Mouse (Mus musculus) olfactory bulb, adult 2 months (tissue): Measurements from ENCODE around the gene Klhl18. TPM values are rescaled to one million over a fixed set of nuclear protein-coding genes. Genes with fewer than 3 reads are reported as not detected.

Source experiments
- H3K27ac ChIP-seq: fragments of 200-500 bp; 2 replicates; pipeline ENCODE4 v1.5.1; 2012; ENCODE audit warnings: low read depth, low read length; ENCODE audit not compliant: insufficient read depth
- H3K4me1 ChIP-seq: fragments of 200-500 bp; 2 replicates; pipeline ENCODE4 v1.6.1; 2012; ENCODE audit warnings: low read length; ENCODE audit not compliant: control insufficient read depth, insufficient read depth
- H3K4me3 ChIP-seq: fragments of 200-500 bp; 2 replicates; pipeline ENCODE4 v1.5.1; 2012; ENCODE audit warnings: mild to moderate bottlenecking, low read depth, low read length, moderate library complexity; ENCODE audit not compliant: insufficient read depth
- CTCF ChIP-seq: fragments of 200-500 bp; IDR thresholded peaks from 2 replicates; pipeline ENCODE4 v1.5.1; 2012; ENCODE audit warnings: low read depth, mild to moderate bottlenecking, low read length, moderate library complexity; ENCODE audit not compliant: insufficient read depth
- POLR2A ChIP-seq: fragments of 200-500 bp; IDR thresholded peaks from 2 replicates; pipeline ENCODE4 v1.6.1; 2012; ENCODE audit warnings: mild to moderate bottlenecking, low read depth, low read length, moderate library complexity; ENCODE audit not compliant: insufficient read depth
- WGBS: fragments of 180-500 bp; shearing (Covaris S2); methylation state at CpG from one replicate; pipeline ENCODE4 v1.1.7; 2018; 5-methylcytosine and 5-hydroxymethylcytosine counted together
- polyA plus RNA-seq: library from polyadenylated mRNA; stranded (reverse); fragments of >200 nt; gene quantifications from 2 replicates; pipeline ENCODE4 v1.2.4, GENCODE M21; 2012; ENCODE audit warnings: low replicate concordance; ENCODE audit not compliant: missing spikeins, insufficient read depth, insufficient read length

The Klhl18 gene
- polyA plus RNA-seq, 1 experiment = not detected

DNA sequence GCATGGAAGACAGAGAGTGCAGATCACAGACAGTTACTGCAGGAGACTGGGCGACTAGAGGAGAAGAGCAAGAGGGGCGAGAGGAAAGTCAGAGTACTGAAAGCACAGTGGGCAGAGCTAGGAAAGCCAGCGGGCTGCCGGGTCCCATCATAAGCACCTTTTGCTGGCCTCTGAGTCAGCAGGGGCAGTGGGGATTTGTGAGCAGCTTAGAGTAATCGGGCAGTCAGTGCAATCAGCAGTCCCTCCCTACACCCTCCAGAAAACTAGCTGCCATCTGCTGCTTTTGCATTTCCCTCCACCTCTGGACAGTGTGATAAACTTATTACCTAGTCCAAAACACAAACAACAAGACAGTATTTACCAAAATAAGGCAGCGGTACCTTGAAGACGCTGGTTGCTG, 14.2 kb downstream of the Klhl18 start:
- 84% methylated on average over 7 of the region's 7 CpGs for WGBS
- Histone ChIP-seq H3K4me1 (no peaks in the 10 kb centered on the region), H3K4me3 (no peak overlapping the region), H3K27ac (no peak overlapping the region)
- TF ChIP-seq CTCF (no peak), POLR2A (no peak)

DNA sequence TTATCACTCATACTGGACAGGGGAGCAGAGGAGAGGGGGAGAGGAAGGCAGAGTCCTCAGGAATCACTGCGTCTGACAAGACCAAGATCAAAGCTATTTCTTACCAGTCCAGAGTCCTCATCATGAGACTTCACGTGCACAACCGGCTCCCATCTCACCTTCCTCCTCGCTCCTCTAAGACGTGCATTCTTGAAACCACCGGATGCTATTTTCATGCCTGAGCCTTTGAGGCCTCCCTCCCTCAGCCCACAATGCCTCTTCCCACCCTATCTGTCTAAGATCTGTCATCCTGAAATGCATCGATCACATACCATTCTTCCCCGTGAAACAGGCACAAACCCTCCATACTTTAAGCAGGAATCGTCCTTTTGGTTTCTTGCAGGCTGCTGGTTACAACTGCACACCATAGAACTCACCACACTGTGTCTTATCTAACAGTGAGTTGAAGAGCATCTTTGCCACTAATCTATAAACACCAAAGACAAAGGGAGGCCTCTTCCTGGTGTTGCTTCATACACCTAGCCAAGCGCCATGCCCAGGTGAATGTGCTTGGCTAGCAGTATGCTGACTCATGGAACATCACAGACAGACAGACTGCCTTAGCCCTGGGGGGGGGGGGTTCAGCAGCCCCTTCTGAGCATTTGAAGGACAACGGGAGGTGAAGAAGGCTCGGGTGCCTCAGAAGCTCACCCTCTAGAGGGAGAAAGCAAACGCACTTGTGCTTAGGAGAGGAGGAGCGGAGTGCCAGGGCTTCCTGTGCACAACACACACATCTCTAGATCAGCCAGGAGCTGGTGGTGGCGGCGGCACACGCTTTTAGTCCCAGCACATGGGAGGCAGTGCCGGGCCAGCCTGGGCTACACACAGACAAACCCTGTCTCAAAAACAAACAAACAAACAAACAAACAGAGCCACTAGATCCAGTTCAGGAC, 15.3 kb downstream of the Klhl18 start:
- Histone ChIP-seq H3K4me1 (no peaks in the 10 kb centered on the region), H3K27ac (no peak overlapping the region)
- WGBS = 88% methylated on average over 18 of the region's 18 CpGs

DNA sequence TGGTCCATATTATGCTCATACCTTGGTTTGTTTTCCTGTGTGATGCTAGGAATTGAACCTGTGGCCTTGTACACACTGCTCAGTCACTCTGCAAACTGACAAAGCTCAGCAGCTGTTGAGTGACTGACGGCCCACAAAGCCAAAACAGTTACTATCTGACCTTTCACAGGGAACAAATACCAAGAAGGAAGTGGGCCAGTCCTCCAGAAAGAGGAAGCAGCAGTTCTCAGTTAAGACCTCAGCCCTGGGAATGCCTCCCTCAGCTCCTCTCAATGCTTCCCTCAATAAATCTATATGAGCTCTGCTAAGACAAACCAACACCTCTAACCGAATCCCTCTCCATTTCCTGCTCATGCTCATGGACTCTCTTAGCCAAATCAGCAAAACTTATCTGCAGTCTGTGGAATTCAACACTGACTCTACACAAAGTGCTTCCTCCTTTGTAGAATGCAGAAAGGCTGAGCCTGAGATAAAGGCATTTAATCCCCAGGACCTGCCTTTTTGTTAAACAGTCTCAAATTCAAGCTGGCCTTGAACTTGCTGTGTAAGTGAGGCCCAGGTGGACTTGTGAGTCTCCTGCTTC, 17.3 kb downstream of the Klhl18 start:
- no peak overlapping the region for H3K4me3 ChIP-seq
- WGBS = 81% methylated on average over 2 of the region's 2 CpGs
- H3K4me1 ChIP-seq = no peaks in the 10 kb centered on the region
- TF ChIP-seq POLR2A (no peak), CTCF (no peak)
- H3K27ac ChIP-seq = no peak overlapping the region

More for the DNA sequence above, 15.3 kb downstream of the Klhl18 start:
- TF ChIP-seq POLR2A (no peak), CTCF (no peak)
- no peak overlapping the region for H3K4me3 ChIP-seq

DNA sequence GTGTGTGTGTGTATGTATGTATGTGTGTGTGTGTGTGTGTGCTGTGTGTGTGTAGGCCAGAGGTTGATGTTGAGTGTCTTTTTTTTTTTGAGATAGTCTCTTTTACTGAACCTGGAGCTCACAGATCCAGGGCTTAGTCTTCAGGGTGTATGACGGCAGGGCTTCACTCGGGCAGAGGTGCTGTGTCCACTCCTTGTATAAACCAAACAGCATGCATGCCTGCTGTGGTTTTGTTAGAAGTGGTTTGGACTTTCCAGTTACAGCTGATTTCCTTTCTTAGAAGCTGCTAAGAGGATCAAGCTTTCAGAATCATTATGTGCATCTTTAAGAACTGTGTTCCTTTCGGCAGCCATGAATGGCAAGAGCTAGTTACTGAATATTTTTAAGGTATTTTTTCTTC, 18.6 kb downstream of the Klhl18 start:
- no peak for TF ChIP-seq POLR2A
- TF ChIP-seq CTCF = no peak
- whole genome bisulfite sequencing = 80% methylated on average over 3 of the region's 3 CpGs
- Histone ChIP-seq H3K27ac (no peak overlapping the region), H3K4me3 (no peak overlapping the region), H3K4me1 (no peaks in the 10 kb centered on the region)

DNA sequence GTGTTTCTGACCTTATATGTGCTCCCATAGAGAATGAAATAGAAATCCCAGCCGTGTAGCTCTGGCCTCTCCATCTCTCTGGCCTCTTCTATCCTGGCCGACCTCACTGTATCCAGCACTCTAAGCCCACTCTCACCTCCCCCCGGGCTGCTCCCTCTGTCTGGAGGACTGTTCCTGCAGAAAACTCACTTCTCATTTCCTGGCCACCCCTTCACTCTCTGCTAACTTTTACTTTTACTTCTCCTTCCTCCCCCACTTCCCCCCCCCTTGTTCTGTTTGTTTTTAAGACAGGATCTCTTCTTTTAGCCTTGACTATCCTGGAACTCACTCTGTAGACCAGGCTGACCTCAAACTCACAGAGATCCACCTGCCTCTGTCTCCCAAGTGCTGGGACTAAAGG, 24.0 kb downstream of the Klhl18 start:
- peaks cover 4% of the 10 kb centered on the region for H3K4me1 ChIP-seq
- no peak overlapping the region for H3K4me3 ChIP-seq
- H3K27ac ChIP-seq = no peak overlapping the region
- 78% methylated on average over 3 of the region's 3 CpGs for WGBS
- TF ChIP-seq CTCF (no peak), POLR2A (no peak)

DNA sequence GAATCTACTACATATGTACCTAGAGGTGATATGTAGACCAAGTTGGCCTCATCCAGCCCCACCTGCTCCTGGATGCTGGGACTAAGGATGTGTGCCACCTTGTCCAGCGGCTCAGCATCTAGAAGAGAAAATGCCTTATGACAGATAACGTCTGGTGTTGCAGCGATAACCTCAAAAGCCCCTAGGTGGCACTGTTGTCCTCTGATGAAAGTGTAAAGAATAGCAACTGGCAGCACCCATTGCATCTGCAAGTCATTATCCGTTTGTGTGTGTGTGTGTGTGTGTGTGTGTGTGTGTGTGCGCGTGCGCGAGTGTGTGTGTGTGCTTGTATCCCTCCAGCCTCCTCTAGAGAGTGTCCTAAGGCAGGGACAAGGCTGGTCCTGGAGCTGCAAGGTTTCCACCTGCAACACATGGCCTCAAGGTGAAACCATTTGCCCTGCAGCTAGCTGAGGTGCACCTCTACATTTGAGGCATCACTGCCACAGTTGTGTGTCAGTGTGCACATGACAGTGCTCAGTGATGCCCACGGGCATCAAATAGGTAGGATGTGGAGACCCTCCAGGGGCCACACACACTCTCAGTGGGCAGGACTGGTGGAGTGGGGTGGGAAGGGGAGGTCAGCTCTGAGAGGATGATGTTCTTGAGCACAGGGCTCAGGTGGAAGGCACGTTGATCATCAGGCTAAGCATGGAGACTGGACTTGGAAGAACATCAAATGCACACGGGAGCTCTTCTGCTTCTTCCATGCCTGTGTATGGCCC, 27.5 kb downstream of the Klhl18 start:
- Histone ChIP-seq H3K4me3 (no peak overlapping the region), H3K4me1 (peaks cover 4% of the 10 kb centered on the region), H3K27ac (no peak overlapping the region)
- WGBS = 22% methylated on average over 11 of the region's 11 CpGs
- TF ChIP-seq CTCF (no peak), POLR2A (no peak)

DNA sequence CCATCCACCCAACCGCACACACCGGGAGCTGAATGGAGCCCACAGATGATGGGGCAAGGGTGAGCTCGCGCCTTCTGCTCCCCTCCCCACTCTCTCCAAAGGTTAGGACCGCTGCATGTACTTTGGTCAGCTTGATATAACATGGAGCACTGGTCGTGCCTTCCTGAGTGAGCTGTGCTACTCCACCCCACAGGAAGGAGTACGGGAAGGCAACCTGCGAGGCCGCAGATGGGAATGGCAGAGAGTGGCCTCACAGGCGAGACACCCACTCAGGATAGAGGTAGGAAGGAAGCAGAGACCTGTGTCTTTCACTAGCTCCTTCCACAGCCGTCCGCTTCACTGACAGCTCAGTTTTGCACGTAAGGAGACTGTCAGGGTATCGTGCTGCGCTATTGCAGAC, 28.1 kb downstream of the Klhl18 start:
- no peak overlapping the region for H3K27ac ChIP-seq
- TF ChIP-seq CTCF = no peak
- no peak for TF ChIP-seq POLR2A
- peaks cover 4% of the 10 kb centered on the region for H3K4me1 ChIP-seq
- WGBS = 81% methylated on average over 15 of the region's 15 CpGs
- H3K4me3 ChIP-seq = no peak overlapping the region

DNA sequence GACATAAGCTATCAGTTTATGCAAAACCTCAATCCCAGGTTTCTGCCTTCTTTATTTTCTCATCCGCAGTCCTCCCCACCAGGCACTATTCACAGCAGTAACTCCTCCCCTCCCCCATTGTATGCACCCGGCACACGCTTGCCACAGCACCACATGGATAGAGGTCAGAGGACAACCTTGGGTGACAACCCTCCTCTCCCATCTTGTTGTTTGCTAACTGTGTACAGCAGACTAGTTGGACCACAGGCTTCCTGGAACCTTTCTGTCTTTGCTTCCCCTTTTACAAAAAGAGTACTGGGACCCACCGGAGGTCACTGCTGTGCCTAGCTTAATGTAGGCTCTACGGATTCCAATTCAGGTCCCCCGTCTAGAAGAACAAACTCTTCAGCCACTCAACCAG, 35.9 kb downstream of the Klhl18 start:
- no peaks in the 10 kb centered on the region for H3K4me1 ChIP-seq
- 92% methylated on average over 6 of the region's 6 CpGs for WGBS
- no peak for TF ChIP-seq POLR2A
- no peak overlapping the region for H3K27ac ChIP-seq
- H3K4me3 ChIP-seq = no peak overlapping the region

DNA sequence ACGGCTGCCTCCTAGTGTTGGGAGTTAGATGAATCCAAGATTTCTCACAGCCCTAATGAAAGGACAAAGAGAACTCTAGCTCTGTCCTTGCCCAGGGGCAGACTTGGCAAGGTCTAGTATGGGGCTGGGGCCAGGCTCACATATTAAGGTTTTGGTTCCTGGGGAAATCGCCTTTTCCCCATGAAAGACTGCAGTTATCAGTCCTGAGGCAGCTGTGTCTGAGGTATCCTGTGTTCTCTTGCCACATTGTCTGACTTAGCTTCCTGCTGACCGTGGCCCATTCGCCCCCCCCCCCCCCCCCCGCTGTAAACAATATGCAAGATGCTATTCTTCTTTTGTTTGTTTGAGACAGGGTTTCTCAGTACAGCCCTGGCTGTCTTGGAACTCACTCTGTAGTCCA, 36.4 kb downstream of the Klhl18 start:
- Histone ChIP-seq H3K27ac (no peak overlapping the region), H3K4me3 (no peak overlapping the region), H3K4me1 (no peaks in the 10 kb centered on the region)
- TF ChIP-seq POLR2A (no peak), CTCF (no peak)
- WGBS = 26% methylated on average over 5 of the region's 5 CpGs
